Comparison of ENCODE assay signal across 25 mouse cellular contexts in the genomic region with DNA sequence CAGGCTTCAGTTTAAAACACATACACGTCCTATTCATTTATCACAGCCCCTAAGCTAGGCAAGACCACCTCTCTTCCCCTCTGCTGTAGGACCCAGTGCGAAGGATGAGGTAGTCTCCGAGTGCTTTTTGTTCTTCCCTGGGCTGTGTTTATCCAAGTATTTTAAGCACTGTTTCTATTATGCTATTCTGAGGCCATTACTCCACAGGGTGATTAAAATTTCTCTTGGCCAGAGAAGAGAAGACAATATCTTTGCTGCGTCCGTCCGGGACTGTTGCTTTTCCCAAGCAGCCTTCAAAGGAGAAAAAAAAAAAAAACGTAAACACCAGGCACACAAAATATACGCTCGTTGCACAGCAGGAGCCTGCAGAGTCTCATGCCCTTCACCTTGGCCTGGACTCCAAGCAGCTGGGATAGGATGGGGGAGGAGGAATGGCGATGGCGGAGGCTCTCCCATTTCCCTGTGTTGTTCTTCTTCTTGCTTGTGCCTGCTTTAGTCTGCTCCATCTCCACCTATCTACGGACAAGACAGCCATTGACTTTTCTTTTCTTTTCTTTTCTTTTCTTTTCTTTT.
A peak's percentile ranks its signal among the peaks of the same experiment; 100 is the strongest.
DNase-seq lines count a peak whose midpoint lies in the region; ATAC-seq and TF ChIP-seq lines count a peak whose summit lies in the region.
"Had no signal": no experiment of that assay in that cellular context is flagged by ENCODE, and none has a peak within 500 bp of the region (broad histone marks: within the 10 kb centered on the region; RNA-seq: fewer than 3 reads in every experiment).

No protein-coding gene starts in this region.

- H3K36me3 ChIP-seq in kidney, postnatal 0 days (ENCODE audit: insufficient read depth, low read length): no peaks in the 10 kb centered on the region
- H3K36me3 ChIP-seq in kidney, embryonic 15.5 days: no peaks in the 10 kb centered on the region
- H3K36me3 ChIP-seq: embryonic facial prominence, embryonic 10.5 days; hindbrain, embryonic 13.5 days; intestine, embryonic 15.5 days; liver, embryonic 13.5 days; midbrain, embryonic 10.5 days; neural tube, embryonic 15.5 days had no signal

- intact Hi-C loops in left cerebral cortex, postnatal 14 days (cut with DNase I): no loop called here

- TF ChIP-seq CTCF in kidney, postnatal 0 days (IDR thresholded peaks at IDR 0.05; ENCODE audit: low read depth): no peak

- 40% methylated on average over 12 of the region's 12 CpGs for WGBS in kidney, postnatal 0 days
- 41% methylated on average over 12 of the region's 12 CpGs for WGBS in kidney, embryonic 15.5 days

- H3K9me3 ChIP-seq in kidney, postnatal 0 days (replicated peaks; ENCODE audit: low read length): no peaks in the 10 kb centered on the region
- H3K9me3 ChIP-seq in kidney, embryonic 15.5 days (replicated peaks): no peaks in the 10 kb centered on the region
- H3K9me3 ChIP-seq: embryonic facial prominence, embryonic 10.5 days; hindbrain, embryonic 13.5 days; intestine, embryonic 15.5 days; liver, embryonic 13.5 days; midbrain, embryonic 10.5 days; neural tube, embryonic 15.5 days had no signal

- H3K4me2 ChIP-seq in kidney, postnatal 0 days (ENCODE audit: low read length): no peak overlapping the region
- H3K4me2 ChIP-seq in kidney, embryonic 15.5 days: no peak overlapping the region
- H3K4me2 ChIP-seq: hindbrain, embryonic 13.5 days; liver, embryonic 13.5 days; neural tube, embryonic 15.5 days had no signal

- no peak for ATAC-seq in kidney, postnatal 0 days (replicated peaks; ENCODE audit: low FRiP score, low read depth)
- ATAC-seq in kidney, embryonic 15.5 days (replicated peaks; ENCODE audit: low FRiP score): no peak
- ATAC-seq in inflammation-experienced regulatory T-cells, adult 6 months: no peak
- ATAC-seq: forebrain, embryonic 16.5 days had no signal

- no peak overlapping the region for H3K4me3 ChIP-seq in kidney, postnatal 0 days (replicated peaks; ENCODE audit: low read depth, low read length)
- H3K4me3 ChIP-seq in kidney, embryonic 15.5 days (replicated peaks): no peak overlapping the region
- H3K4me3 ChIP-seq: embryonic facial prominence, embryonic 10.5 days; hindbrain, embryonic 13.5 days; intestine, embryonic 15.5 days; liver, embryonic 13.5 days; midbrain, embryonic 10.5 days; neural tube, embryonic 15.5 days had no signal

- DNase-seq in kidney, postnatal 0 days (ENCODE audit: low spot score): peak; percentile 23
- DNase-seq in ovary, adult 18-20 months (ENCODE audit: low spot score): peak; percentile 45
- no peak for DNase-seq in ovary, postnatal 14 days (ENCODE audit: low spot score)
- peak; percentile 75 for DNase-seq in ZHBTc4 (ENCODE audit: low read depth, low spot score)
- no peak for DNase-seq in left cerebral cortex, postnatal 14 days (ENCODE audit: low spot score in 2 of 2)
- DNase-seq: adrenal gland, adult 2 months; cerebellum, adult 11 months; cerebellum, adult 9-11 months; gastrocnemius, postnatal 14 days; heart, adult 11 months; kidney, adult 9 months; kidney, postnatal 36 days; layer of hippocampus, postnatal 36 days; liver, embryonic 13.5 days; thymus, adult 2 months had no signal

- H3K27ac ChIP-seq in kidney, postnatal 0 days: no peak overlapping the region
- no peak overlapping the region; the same call in 1 of the 2 replicates for H3K27ac ChIP-seq in kidney, embryonic 15.5 days
- H3K27ac ChIP-seq: embryonic facial prominence, embryonic 10.5 days; hindbrain, embryonic 13.5 days; intestine, embryonic 15.5 days; liver, embryonic 13.5 days; macrophage; midbrain, embryonic 10.5 days; neural tube, embryonic 15.5 days; stomach, postnatal 0 days had no signal

- no peak overlapping the region for H3K9ac ChIP-seq in kidney, postnatal 0 days (ENCODE audit: low read depth, low read length)
- H3K9ac ChIP-seq in kidney, embryonic 15.5 days: no peak overlapping the region
- H3K9ac ChIP-seq: hindbrain, embryonic 13.5 days; intestine, embryonic 15.5 days; liver, embryonic 13.5 days; neural tube, embryonic 15.5 days had no signal

- no peaks in the 10 kb centered on the region for H3K27me3 ChIP-seq in kidney, postnatal 0 days (ENCODE audit: insufficient read depth, low read length)
- H3K27me3 ChIP-seq in kidney, embryonic 15.5 days: no peaks in the 10 kb centered on the region; the same call in 1 of the 2 replicates
- H3K27me3 ChIP-seq: hindbrain, embryonic 13.5 days; intestine, embryonic 15.5 days; liver, embryonic 13.5 days; neural tube, embryonic 15.5 days had no signal

- H3K4me1 ChIP-seq in kidney, postnatal 0 days (replicated peaks; ENCODE audit: insufficient read depth, low read length): no peaks in the 10 kb centered on the region
- H3K4me1 ChIP-seq in kidney, embryonic 15.5 days: peaks cover 10% of the 10 kb centered on the region
- H3K4me1 ChIP-seq: hindbrain, embryonic 13.5 days; liver, embryonic 13.5 days; neural tube, embryonic 15.5 days had no signal

Comparison
In these comparisons a context has a peak if more than half of its experiments do, and no peak if none do; other contexts are left out.
1. DNase-seq: peak in kidney, postnatal 0 days (single experiment), ovary, adult 18-20 months (single experiment) and ZHBTc4 (single experiment); none in ovary, postnatal 14 days (single experiment) and left cerebral cortex, postnatal 14 days (0 of 2).